Mouse (Mus musculus) E14TG2a.4 (cell line): ENCODE measurements around the gene Atp8a1.

ENCODE experiments used
- CTCF ChIP-seq: conservative IDR thresholded peaks from 2 replicates; pipeline ENCODE4 v1.5.1; 2014; ENCODE audit warnings: low read length
- POU5F1 ChIP-seq: IDR thresholded peaks from 2 replicates; pipeline ENCODE4 v1.6.1; 2014; ENCODE audit warnings: low read length, borderline replicate concordance

DNA sequence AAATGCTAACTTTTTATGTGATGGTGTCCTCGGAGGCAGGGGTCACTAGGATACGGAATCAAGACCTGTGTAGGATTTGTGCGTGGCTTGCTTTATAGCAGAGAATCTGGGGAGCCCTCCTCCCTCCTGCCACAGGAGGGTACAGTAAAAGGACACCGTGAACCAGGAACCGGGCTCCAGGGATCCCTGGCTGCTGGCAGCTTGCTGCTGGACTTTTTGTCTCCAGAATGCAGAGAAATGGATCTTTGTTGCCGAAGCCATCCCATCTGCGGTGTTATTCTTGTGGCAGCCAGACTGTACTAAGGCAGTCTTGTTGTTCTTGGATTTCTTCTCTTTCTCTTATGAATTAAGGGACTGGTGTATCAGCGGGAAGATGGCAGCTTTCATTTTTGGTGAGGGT is 159.2 kb downstream of the Atp8a1 start:
- TF ChIP-seq CTCF (no peak), POU5F1 (no peak)
